22 mouse cellular contexts compared by ENCODE assay signal in genomic region chr10:105693131-105693530, GRCm38 (mm10).
"Had no signal": no experiment of that assay in that cellular context is flagged by ENCODE, and none has a peak within 500 bp of the region (broad histone marks: within the 10 kb centered on the region; RNA-seq: fewer than 3 reads in every experiment).

No protein-coding gene starts in this region.

- H3K4me3 ChIP-seq: kidney, embryonic 15.5 days; limb, embryonic 12.5 days; limb, embryonic 15.5 days; neural tube, embryonic 13.5 days; stomach, embryonic 15.5 days had no signal

- H3K4me2 ChIP-seq: kidney, embryonic 15.5 days; limb, embryonic 12.5 days; limb, embryonic 15.5 days; liver, embryonic 11.5 days; lung, embryonic 14.5 days; midbrain, embryonic 11.5 days; neural tube, embryonic 13.5 days; stomach, embryonic 15.5 days had no signal

- H3K36me3 ChIP-seq: kidney, embryonic 15.5 days; limb, embryonic 12.5 days; limb, embryonic 15.5 days; neural tube, embryonic 13.5 days; stomach, embryonic 15.5 days had no signal

- ATAC-seq: liver, postnatal 0 days; lung, postnatal 0 days had no signal

- H3K9ac ChIP-seq: kidney, embryonic 15.5 days; limb, embryonic 12.5 days; limb, embryonic 15.5 days; liver, embryonic 14.5 days; liver, postnatal 0 days; lung, embryonic 14.5 days; neural tube, embryonic 13.5 days; stomach, embryonic 15.5 days had no signal

- H3K27ac ChIP-seq: kidney, embryonic 15.5 days; limb, embryonic 12.5 days; limb, embryonic 15.5 days; liver, embryonic 14.5 days; macrophage; neural tube, embryonic 13.5 days; stomach, embryonic 15.5 days had no signal

- H3K4me1 ChIP-seq: kidney, embryonic 15.5 days; limb, embryonic 12.5 days; limb, embryonic 15.5 days; neural tube, embryonic 13.5 days; stomach, embryonic 15.5 days had no signal

- H3K9me3 ChIP-seq: kidney, embryonic 15.5 days; limb, embryonic 12.5 days; limb, embryonic 15.5 days; neural tube, embryonic 13.5 days; stomach, embryonic 15.5 days had no signal

- DNase-seq: kidney, adult 8-10 months; kidney, postnatal 10 days; kidney, postnatal 36 days; layer of hippocampus, postnatal 36 days; left cerebral cortex, postnatal 4 days; liver, postnatal 0 days; lung, embryonic 14.5 days; midbrain, embryonic 14.5 days; right cerebral cortex, adult 18-20 months; right cerebral cortex, postnatal 25 days; spleen, adult 18-20 months; thymus, postnatal 36 days had no signal

- H3K27me3 ChIP-seq: kidney, embryonic 15.5 days; limb, embryonic 12.5 days; limb, embryonic 15.5 days; neural tube, embryonic 13.5 days; stomach, embryonic 15.5 days had no signal
